In genomic region chr11:120225256-120226195, GRCm38 (mm10) we compare ENCODE assay signal across 9 mouse cellular contexts. TPM values are rescaled to one million over a fixed set of nuclear protein-coding genes. Genes with fewer than 3 reads are reported as not detected.
DNase-seq lines count a peak whose midpoint lies in the region; ATAC-seq and TF ChIP-seq lines count a peak whose summit lies in the region.
"Had no signal": no experiment of that assay in that cellular context is flagged by ENCODE, and none has a peak within 500 bp of the region (broad histone marks: within the 10 kb centered on the region; RNA-seq: fewer than 3 reads in every experiment).

No protein-coding gene starts in this region.

- H3K36me3 ChIP-seq in limb, embryonic 12.5 days: no peaks in the 10 kb centered on the region
- no peaks in the 10 kb centered on the region for H3K36me3 ChIP-seq in neural tube, embryonic 12.5 days

- H3K27me3 ChIP-seq in limb, embryonic 12.5 days: no peaks in the 10 kb centered on the region
- no peaks in the 10 kb centered on the region for H3K27me3 ChIP-seq in neural tube, embryonic 12.5 days (replicated peaks)
- H3K27me3 ChIP-seq: Patski had no signal

- H3K4me2 ChIP-seq in limb, embryonic 12.5 days: peak overlapping the region; percentile 56
- peak overlapping the region; percentile 78 for H3K4me2 ChIP-seq in neural tube, embryonic 12.5 days (replicated peaks)

- H3K27ac ChIP-seq in cortical plate, adult 2 months (ENCODE audit: insufficient read depth, low read length): peak overlapping the region; percentile 63
- peak overlapping the region; percentile 98 for H3K27ac ChIP-seq in limb, embryonic 12.5 days
- H3K27ac ChIP-seq in neural tube, embryonic 12.5 days: peak overlapping the region; percentile 89

- 4% methylated on average over 36 of the region's 36 CpGs for WGBS in limb, embryonic 12.5 days
- 4% methylated on average over 36 of the region's 36 CpGs for WGBS in neural tube, embryonic 12.5 days

- intact Hi-C loops in left cerebral cortex, postnatal 25 days (cut with DNase I): no loop called here
- intact Hi-C loops in left cerebral cortex, postnatal 36 days (cut with DNase I): no loop called here

- H3K9ac ChIP-seq in limb, embryonic 12.5 days (replicated peaks): peak overlapping the region; percentile 48
- H3K9ac ChIP-seq in neural tube, embryonic 12.5 days: peak overlapping the region; percentile 60

- H3K9me3 ChIP-seq in limb, embryonic 12.5 days: no peaks in the 10 kb centered on the region
- H3K9me3 ChIP-seq in neural tube, embryonic 12.5 days: no peaks in the 10 kb centered on the region

- TF ChIP-seq CTCF in cortical plate, adult 2 months (IDR thresholded peaks at IDR 0.05; ENCODE audit: extremely low read depth, insufficient read depth, low read length): no peak

- peak overlapping the region; percentile 12; the same call in 1 of the 2 replicates for H3K4me3 ChIP-seq in cortical plate, adult 2 months (ENCODE audit: insufficient read depth, low read length)
- H3K4me3 ChIP-seq in limb, embryonic 12.5 days (replicated peaks): peak overlapping the region; percentile 21
- H3K4me3 ChIP-seq in neural tube, embryonic 12.5 days: peak overlapping the region; percentile 15

- no peak for ATAC-seq in limb, embryonic 12.5 days (ENCODE audit: insufficient number of reproducible peaks, insufficient read depth, low FRiP score, low TSS enrichment, low read depth)
- ATAC-seq in neural tube, embryonic 12.5 days (ENCODE audit: low FRiP score, low read depth): peak; percentile 49
- ATAC-seq: Patski had no signal

- peaks cover 3% of the 10 kb centered on the region for H3K4me1 ChIP-seq in cortical plate, adult 2 months (ENCODE audit: control insufficient read depth, insufficient read depth, low read length)
- H3K4me1 ChIP-seq in limb, embryonic 12.5 days (replicated peaks): peaks cover 84% of the 10 kb centered on the region
- peaks cover 83% of the 10 kb centered on the region for H3K4me1 ChIP-seq in neural tube, embryonic 12.5 days

- TF ChIP-seq POLR2A in cortical plate, adult 2 months (IDR thresholded peaks at IDR 0.05; ENCODE audit: extremely low read depth, insufficient read depth, low read length): no peak

- peak; percentile 25 to 62 for DNase-seq in left cerebral cortex, postnatal 25 days (ENCODE audit: low spot score in 2 of 2)
- no peak for DNase-seq in left cerebral cortex, postnatal 36 days (ENCODE audit: low spot score in 2 of 2)
- peak; percentile 65 for DNase-seq in heart, postnatal 4 days
- DNase-seq in right cerebral cortex, postnatal 14 days: no peak
- no peak for DNase-seq in gastrocnemius, adult 18-20 months (ENCODE audit: low spot score)

RNA-seq across cellular contexts. Expression of gene Bahcc1, which starts 7.2 kb away (rescaled TPM):
- 10 to 100 TPM; 16.3 to 21.9 TPM for total RNA-seq in left cerebral cortex, postnatal 25 days (2021)
- 10 to 100 TPM; 15.3 to 20.9 TPM for total RNA-seq in left cerebral cortex, postnatal 36 days (2021)
- 10.1 and 10.2 TPM in 2 replicates for polyA plus RNA-seq in cortical plate, adult 2 months (2012; rRNA removed)
- 10 to 100 TPM; 14.1 to 16.5 TPM for total RNA-seq in heart, postnatal 4 days (2021)
- polyA plus RNA-seq in limb, embryonic 12.5 days (2016; fragmentation: Nextera tagmentation; extraction: Ambion mirVana): 18.3 and 18.5 TPM in 2 replicates
- 21.6 and 22.8 TPM in 2 replicates for polyA plus RNA-seq in neural tube, embryonic 12.5 days (2016; fragmentation: Nextera tagmentation; extraction: Ambion mirVana)
- total RNA-seq in gastrocnemius, adult 18-20 months (2021): 1 to 10 TPM; 3.4 to 4.6 TPM

Comparison
In these comparisons a context has a peak if more than half of its experiments do, and no peak if none do; other contexts are left out.
1. DNase-seq: peak in left cerebral cortex, postnatal 25 days (2 of 2) and heart, postnatal 4 days (single experiment); none in left cerebral cortex, postnatal 36 days (0 of 2), right cerebral cortex, postnatal 14 days (single experiment) and gastrocnemius, adult 18-20 months (single experiment).
2. Peak in every context shown above with its lines, with median percentiles within 50 percentile points of each other: H3K27ac ChIP-seq and H3K4me3 ChIP-seq.